Mouse (Mus musculus) adrenal gland, postnatal 25 days (tissue): ENCODE results near the gene Vdac2. TPM values are rescaled to one million over a fixed set of nuclear protein-coding genes. Genes with fewer than 3 reads are reported as not detected.

Source experiments
- DNase-seq: peaks from one replicate; pipeline ENCODE4 v3.0.0; 2021; ENCODE audit warnings: mixed read lengths
- long read RNA-seq: library from polyadenylated mRNA; stranded (forward); transcript quantifications from one replicate; pipeline ENCODE4 v2.0.0, GENCODE M21; 2021
- total RNA-seq: library from RNA; stranded (reverse); gene quantifications from 2 replicates; pipeline ENCODE4 v1.2.3, GENCODE M21; 2021

Gene Vdac2
- 168 and 205 TPM in 2 replicates for total RNA-seq
- long read RNA-seq, transcript Vdac2-201 (10 exons, 1,954 nt) = major isoform, 260 of 276 reads
- long read RNA-seq, partial matches to known transcripts = 6 of 276 reads
- long read RNA-seq, other reads (novel, unspliced or antisense) = 9 of 276 reads

GRCm38 (mm10) chr14:21824938-21825337 lies at the start of gene Vdac2:
TSS of gene Vdac2 (plus strand) at chr14:21825238.
- no peak for DNase-seq

- no peak for DNase-seq
These were observed 48.8 kb upstream of the Vdac2 start for GRCm38 (mm10) chr14:21776201-21776600.

- no peak for DNase-seq
These were observed 38.5 kb upstream of the Vdac2 start for GRCm38 (mm10) chr14:21786500-21786899.

- DNase-seq = no peak
These were observed 37.7 kb upstream of the Vdac2 start for GRCm38 (mm10) chr14:21787374-21787773.

DNA sequence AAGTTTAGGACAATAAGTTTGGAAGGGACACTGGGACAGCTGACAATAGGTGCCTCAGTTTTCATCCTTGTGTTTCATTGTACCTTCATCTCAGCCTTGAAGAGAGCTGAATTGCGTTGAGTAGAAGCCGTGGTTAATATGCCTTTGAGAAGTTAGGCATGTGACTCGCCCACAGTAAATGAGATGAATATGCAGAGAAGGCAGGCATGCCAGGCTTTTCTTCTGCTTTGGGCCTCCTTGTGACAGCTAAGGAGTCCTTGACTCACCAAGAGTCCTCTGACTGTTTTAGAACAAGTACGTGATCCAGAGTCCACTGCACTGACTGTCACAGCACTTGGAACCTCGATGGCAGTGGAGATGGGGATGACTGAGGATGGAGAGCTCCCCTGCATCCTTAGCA lies 36.9 kb upstream of the Vdac2 start:
- no peak for DNase-seq

GRCm38 (mm10) chr14:21790585-21791251 lies 34.3 kb upstream of the Vdac2 start:
- DNase-seq = no peak

- no peak for DNase-seq
These were observed 33.3 kb upstream of the Vdac2 start for GRCm38 (mm10) chr14:21791722-21792121.

DNA sequence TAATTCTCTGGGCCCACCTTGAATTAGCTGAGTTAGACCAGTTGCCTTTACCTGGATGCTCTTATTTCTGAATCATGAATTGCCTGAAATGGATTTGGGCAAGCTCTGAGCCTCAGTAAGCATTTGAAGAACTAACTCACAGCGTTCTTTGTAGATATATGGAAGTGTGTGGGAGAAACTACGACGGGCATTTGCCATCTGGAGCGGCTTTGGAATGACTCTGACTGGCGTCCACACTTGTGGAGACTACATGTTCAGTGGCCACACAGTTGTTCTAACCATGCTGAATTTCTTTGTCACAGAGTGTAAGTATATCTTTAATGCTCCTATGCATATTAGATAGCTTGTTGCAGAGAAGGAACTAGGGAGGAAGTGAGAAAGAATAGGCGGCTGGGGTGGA lies 32.8 kb upstream of the Vdac2 start:
- no peak for DNase-seq

- no peak for DNase-seq
These were observed 24.4 kb upstream of the Vdac2 start for GRCm38 (mm10) chr14:21800641-21801040.

DNA sequence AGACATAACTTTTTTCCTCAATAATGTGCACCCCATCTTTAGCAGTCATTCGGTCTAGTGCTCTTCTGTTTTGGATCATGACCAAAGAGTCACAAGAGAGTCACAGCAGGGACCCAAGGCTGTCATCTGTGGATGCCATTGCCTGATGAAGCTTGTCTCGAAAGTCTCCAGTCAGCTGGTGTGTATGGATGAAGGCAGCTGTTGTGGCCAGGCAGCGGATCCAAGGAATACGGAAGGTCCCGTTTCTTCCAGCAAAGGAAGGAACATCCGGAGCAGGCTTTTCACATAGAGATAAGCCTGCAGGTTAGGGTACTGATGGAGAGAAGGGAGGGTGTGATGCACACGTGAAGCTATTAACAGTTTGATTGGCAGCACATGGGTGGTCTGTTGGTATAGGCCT lies 23.4 kb upstream of the Vdac2 start:
- no peak for DNase-seq

GRCm38 (mm10) chr14:21802543-21803206 lies 22.4 kb upstream of the Vdac2 start:
- no peak for DNase-seq

DNA sequence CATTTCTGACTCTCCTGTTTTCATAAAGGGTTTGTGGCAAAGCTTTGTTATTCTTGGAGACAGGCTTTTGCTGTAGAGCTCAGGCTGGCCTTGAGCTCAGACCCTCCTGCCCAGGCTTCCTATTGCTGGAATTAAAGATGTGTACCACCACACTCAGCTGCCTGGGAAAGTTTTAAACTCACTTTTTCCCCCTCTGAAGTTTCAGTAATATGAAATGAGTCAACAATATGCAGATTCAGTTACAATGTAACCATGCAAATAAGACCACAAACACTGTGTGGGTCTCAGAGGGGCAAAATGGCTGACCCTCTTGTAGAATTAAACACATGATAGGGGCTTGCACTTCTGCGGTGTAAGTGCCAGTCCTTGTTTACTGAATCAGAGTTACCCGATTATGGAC lies 18.8 kb upstream of the Vdac2 start:
- DNase-seq = no peak

DNA sequence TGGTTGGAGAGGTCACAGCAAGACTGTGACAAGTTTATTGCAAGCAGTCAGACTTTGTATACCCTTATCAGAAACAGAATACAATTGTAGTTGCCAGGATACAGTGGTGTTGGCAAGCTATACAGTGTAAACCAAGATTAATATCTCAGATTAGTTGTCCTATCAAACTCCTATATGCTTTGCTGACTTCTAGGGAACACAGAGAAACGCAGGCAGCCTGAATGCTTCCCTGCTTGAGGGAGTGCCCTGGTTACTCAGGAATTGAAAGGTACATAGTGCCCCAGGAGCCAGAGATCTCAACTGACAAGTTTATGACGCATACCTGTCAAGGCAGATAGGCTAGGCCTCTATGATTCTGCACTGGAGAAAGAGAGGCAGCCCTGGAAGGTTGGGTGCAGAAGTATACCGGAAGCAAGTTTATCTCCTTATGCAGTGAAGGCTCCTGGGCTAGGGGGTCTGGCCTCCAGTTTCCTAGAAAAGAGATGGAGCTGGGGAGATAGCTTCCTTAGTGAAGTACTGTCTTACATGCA lies 18.3 kb upstream of the Vdac2 start:
- DNase-seq = no peak

DNA sequence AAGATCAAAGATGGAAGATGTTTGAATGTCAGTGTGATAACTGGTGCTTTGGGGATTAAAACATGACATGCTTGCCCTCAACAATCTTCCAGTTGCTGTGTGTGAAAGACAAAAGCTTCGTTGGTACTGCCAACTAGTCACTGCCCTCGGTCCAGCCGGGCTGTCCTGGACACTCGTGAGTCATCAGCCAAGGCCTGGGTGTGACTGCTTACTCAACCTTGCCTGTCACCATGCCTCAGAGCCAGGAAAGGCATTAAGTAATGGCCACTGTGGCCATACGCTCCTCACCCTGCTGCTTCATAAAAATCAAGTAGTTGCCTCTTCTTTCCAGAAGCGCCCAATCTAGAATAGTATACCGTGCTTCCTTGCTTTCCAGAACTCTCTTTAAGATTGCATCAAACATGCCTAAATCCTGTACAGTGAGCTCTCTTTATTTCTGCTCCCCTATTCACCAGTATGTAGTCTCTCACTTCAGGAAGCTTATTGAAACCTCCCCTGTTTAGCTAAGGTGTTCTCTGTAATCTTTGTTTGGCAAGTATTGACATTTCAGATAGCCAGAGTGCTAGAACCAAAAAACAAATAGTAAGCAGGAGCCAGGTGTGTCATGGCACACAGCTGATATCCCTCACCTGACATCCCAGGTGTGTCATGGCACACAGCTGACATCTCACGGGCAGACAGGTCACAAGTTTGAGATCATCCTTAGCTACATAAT lies 16.7 kb upstream of the Vdac2 start:
- peak; percentile 63 for DNase-seq

DNA sequence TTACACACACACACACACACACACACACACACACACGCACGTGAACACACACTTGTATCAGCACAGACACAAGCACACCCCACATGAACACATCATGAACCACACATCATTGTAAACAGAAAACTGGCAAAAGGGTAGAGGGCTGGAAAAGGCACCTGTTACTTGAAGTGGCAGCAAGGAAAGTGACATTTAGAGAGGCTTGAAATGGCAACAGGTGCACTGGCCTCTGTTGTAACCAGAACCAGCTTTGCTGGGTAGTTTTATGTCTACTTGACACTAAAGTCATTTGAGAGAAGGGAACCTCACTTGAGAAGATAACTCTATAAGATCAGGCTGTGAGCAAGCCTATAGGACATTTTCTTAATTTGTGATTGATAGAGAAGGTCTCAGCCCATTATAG lies 15.6 kb upstream of the Vdac2 start:
- no peak for DNase-seq

- DNase-seq = no peak
These were observed 13.7 kb upstream of the Vdac2 start for GRCm38 (mm10) chr14:21811301-21811700.

DNA sequence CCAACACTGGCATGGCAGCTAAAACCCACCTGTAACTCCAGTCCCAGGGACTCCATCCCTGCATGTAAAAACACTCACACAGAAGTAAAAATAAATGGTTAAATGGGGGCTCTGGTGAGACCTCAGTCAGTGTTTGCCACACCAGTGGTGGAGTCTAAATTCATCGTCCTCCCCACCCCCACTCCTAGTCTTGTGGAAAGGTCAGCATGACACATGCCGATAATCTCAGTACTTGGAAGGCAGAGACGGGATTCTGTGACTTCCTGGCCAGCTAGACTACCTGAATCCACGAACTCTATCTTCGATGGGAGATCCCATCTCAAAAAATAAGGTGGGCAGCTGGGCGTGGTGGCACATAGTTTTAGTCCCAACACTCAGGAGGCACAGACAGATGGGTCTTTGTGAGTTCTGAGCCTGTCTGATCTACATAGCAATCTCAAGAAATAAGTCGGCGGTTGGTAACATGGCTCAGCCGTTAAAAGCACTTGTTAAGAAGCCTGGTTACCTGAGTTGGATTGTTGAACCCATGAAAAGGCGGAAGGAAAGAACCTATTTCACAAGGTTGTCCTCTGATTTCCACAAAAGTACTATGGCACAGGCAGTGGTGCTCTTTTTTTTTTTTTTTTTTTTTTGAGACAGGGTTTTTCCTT lies 13.2 kb upstream of the Vdac2 start:
- DNase-seq = no peak

DNA sequence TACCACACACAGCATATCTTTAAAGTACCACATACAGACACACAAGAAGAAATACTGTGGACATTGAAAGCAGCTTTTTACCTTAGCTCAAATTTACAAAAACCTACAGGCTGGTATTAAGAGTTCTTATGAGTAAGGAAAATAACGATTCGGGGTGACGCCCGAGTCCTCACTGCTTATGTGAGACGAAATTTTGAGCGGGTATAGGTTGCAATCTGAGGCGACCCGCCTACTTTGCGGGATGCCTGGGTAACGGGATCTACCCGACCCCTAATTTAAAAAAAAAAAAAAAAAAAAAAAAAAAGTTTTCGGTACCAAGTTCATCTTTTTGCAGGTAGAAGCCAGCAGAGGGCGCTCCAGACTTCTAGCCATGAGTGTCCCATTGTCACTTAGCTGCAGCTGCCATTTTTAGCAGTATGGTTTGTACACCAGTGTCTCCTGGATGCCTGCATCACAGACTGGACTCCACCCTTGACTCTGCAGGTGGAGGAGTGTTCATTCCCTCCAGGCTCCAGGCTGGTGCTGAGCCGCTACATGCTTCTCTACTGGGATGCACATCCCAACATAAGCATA lies 12.4 kb upstream of the Vdac2 start:
- peak; percentile 78 for DNase-seq

DNA sequence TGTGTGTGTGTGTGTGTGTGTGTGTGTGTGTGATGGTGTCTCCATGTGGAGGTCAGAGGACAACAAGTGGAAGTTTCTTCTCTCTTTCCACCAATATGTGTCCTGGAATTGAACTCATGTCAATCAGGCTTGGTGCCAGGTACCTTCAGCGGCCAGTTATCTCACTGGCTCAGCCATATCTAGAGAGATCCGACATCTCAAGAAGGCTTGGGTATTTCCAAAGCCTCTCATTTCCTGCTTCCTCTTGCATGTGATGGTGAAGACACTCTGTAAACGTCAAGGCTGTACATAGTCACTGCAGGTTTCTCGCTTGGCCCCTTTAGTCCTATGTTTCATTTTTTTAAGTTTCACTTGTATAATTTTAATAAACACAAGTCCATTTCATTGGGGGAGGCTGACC lies 11.8 kb upstream of the Vdac2 start:
- DNase-seq = no peak

DNA sequence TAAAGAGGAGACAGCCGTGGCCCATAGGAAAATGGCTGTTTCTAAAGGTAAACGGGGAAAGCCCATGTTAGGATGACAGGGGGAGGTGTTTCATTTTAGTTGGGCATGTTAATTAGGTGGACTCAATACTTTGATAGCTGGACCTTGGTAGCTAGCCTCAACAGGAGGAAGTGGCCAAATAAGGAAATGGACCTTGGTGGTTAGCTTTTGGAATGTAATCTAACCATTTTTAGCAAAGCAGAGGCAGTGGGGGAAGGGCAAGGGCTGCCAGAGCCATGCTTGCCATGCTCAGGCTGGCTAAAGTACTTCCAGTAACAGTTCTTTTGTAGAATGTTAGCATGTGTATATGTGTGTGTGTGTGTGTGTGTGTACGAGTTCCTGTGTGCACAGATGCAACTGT lies 11.2 kb upstream of the Vdac2 start:
- no peak for DNase-seq

- DNase-seq = no peak
These were observed 10.4 kb upstream of the Vdac2 start for GRCm38 (mm10) chr14:21814606-21815005.

GRCm38 (mm10) chr14:21816255-21816654 lies 8.8 kb upstream of the Vdac2 start:
- DNase-seq = no peak
